Mouse (Mus musculus) activated CD4-positive, CD25-positive, alpha-beta regulatory T cell, adult 4 months (primary cell): Measurements from ENCODE around the gene Gpr65. TPM values are rescaled to one million over a fixed set of nuclear protein-coding genes. Genes with fewer than 3 reads are reported as not detected.
"Not testable (repeated sequence)": the region's sequence is repeated elsewhere in the genome, so short reads cannot be mapped to it uniquely, and the experiment has no call there.

Source experiments
- ATAC-seq: one replicate; pipeline ENCODE4 v1.8.0; 2017
- polyA plus RNA-seq, 2 experiments: library from polyadenylated mRNA; unstranded; fragments of 100-300 nt; shearing (Covaris generic); gene quantifications; one replicate each; pipeline ENCODE4 v1.2.1; 2017

Gpr65 gene
- polyA plus RNA-seq, result 10 to 100 TPM; 46.6 to 48.4 TPM

DNA sequence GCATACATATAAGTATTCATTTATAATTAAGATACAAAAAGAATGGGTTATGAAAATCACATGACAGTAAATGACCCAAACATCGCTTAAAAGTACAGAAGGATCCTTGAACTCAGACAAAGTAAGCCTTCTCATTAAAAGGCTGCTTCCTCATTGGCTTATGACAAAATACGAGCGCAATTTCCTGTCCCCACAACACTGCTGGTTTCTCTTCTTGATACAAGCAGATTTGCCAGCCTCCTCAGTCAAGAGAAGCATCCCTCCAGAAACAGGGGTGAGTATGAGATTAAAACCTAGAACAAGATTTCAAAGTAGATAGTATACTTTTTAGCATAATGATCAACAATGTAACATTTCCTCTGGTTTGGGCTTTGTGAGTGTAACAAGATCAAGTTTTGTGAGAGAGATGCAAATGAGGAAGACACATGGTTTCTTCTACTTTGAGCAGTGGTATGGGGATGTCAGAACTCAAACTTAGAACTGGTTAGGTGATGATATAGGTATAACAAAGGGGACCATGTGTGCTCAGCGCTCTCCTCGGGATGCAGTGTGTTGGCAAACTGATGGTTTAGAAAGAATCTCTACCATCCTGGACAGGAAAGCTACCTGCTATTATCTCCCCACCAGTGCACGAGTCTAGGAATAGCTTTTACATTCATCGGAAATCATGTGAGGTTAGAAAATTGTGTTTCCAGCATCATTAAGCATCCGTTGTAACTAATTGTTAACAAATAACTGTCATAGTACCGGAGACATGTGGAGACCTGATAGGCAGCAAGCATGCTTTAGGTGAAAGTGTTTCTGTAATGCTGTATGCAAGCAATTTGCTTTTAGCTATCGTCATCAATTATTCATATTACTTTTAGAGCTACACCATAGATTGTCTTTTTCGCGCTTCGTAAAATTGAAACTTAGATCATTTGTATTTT, at the start of gene Gpr65:
Gene Gpr65, plus strand, starts transcription at position 195 of the 929 bp plus-strand sequence.
- ATAC-seq, result peak; percentile 56

DNA sequence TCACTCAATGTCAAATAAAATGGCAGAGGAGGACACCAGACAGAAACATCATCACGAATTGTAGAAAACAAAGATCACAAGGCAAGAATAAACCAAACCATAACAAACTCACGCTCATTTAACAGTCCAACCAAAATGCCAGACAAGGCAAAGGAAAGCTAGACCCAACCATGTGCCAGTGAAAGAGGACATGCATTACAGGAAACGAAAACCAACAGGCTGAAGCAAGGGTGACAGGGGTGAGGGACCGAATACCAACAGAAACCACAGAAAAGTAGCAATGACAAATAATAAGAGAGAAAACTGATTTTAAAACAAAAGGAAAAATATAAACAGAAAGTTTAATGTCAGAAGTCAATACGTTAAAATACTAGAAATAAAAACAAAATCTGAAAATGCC, 45.1 kb upstream of the Gpr65 start:
- no peak for ATAC-seq

DNA sequence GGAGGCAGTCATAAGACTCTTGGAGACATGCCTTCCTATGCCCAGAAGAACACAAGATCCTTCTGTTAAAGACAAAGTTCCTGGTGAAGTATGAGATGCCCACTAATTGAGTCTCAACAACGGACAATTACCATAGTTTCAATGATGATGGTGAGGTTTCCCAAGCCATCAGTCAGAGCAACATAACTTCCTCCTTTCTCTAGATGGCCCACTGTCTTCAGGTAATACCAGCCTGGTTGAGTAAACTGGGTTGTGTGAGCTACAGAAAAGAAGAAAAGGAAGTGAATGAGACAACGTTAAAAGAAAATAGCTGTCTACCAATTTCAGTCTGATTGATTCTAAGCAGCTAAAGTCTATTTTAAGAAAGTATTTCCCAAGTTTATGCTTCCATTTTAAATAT, 41.4 kb upstream of the Gpr65 start:
- ATAC-seq, result no peak

DNA sequence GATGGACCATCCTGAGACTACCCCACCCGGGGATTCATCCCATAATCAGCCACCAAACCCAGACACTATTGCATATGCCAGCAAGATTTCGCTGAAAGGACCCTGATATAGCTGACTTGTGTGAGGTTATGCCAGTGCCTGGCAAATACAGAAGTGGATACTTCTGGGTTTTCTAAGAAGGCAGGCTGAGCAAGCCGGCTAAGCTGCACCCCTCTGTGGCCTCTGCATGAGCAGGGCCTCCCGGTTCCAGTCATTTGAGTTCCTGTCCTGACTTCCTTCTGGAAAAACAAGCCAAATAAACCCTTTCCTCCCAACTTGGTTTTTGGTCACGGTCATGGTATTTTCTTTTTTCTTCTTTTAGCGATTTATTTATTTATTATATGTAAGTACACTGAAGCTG, 30.0 kb upstream of the Gpr65 start:
- not testable (repeated sequence) for ATAC-seq

DNA sequence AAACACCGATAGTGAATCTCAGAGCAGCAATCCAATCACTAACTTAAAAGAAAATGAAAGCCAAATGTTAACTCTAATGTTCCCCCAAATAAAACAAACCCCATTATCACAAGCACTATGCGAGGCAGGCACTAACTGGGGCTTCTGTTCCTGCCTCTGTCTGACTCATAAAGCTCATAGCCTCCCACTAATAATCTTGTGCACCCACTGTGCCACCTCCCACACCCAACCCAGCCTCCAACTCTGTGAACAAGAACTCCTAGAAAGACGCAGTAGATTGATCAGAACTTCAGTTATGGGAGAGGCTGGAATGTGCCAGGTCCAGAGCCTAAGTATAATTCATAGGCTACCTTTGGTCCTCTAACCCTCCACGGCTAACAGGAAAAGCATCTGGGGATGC, 24.3 kb upstream of the Gpr65 start:
- no peak for ATAC-seq

DNA sequence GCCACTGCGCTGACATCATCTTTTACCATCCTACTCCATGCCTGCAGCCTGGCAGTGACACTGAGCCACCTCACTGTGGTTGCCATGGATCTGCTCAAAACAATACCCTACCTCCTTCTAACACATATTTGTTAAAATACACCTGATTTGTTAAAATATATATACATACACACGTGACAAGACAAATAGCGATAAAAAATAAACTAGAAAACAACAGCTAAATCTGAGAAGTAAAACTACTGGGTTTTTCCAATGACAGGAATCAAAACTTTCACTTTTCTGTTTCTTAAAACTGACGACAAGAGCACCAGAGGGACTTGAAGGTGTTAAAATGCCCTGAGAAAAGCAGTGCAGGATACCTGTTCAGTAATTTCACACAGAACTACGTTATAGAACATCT, 23.6 kb upstream of the Gpr65 start:
- ATAC-seq, result no peak

DNA sequence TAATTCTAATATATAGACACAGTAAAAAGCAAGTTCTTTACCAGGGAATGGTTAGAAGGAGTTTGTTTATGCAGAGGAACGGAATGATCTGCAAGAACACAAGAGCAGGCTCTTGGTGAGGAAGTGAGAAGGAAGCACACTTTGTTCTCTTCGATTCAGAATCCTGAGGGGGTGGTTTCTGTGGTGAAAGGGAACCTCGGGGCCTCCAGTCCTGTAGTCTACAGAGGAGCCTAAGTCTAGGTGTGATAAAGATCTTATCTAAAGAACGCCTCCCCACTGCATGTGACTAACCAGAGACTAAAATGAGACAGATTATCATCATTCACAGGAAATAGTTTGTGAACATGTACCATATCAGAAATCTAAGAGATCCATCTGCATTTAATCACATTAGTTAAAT, 21.6 kb upstream of the Gpr65 start:
- peak; percentile 97 for ATAC-seq

DNA sequence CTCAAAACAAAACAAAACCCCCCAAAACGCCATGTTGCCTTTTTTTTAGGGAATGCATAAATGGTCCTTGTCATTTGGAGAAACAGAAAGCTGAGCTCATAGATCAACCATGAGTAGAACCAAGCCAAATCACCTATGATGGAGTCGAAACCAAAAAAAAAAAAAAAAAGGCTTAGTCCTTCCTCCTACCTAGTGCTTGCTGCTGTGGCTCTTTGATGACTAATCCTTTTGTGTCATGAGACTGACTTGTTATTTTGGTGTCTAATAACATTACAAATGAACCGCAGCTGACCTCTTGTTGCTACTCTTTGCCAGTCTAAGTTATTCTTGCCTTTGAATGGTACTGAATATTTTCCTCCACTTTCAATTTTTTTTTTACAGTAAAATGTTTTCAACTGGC, 18.8 kb upstream of the Gpr65 start:
- ATAC-seq, result no peak

DNA sequence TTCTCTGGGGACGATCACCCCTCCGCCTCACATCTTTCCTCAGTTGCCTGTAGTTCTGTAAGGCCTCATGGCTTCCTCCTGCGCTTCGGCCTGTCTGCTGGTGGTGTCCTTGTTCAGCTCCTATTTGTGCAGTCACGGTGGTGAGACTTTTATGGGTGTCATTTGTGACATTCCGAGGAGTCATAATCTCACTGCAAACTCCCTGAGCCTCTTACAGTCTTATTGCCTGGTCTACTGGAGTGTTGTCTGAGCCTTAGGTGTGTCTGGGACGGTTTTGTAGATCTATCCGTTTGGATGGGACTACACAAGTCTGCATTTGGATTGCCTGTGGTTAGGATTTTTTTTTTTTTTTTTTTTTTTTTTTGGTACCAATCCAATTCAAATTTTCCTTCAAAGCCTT, 18.1 kb upstream of the Gpr65 start:
- no peak for ATAC-seq

DNA sequence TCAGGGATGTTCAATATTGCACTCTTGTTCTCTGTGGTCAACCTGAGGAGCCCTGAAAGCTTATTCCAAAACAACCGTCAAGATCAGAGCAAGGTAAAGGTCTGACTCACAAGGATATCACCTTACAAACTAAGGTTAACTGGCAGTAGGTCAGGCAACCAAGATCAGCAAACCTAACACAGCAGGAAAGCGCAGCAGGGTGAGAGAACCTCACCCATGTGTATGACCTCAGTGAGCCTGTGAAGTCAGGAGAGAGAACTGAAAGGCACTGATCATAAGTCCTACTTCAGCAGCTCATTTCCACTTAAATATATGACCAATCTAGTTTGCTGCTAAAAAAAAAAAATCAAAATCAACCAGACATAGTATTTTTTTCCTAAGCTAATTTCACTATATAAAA, 16.0 kb upstream of the Gpr65 start:
- no peak for ATAC-seq

DNA sequence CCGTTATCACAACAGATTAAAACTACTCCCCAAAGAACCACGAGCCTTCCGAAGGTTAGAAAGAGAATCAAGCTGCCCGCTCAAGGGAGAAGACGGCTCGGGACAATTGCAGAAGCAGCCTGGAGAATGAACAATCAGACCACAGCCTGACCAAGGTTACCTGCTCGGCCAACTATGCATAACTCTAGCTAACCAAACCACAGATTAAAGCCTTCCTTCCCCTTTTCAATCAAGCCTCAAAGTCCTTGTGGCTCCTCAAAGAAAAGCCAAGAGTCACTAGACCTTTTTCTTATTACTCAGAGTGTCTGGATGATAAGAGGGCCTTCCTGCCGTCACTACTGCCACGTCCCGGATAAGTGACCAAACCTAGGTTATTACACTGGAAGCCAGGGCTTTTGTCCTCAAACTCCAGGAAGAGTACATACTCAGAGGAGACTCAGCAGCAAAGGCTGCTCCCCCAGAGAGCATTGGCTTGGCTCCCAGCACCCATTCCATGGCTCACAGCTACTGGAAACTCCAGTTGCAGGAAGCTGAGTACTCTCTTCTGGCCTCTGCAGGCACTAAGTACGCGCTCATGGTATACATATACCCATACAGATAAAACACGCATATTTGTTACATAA, 13.0 kb upstream of the Gpr65 start:
- no peak for ATAC-seq

DNA sequence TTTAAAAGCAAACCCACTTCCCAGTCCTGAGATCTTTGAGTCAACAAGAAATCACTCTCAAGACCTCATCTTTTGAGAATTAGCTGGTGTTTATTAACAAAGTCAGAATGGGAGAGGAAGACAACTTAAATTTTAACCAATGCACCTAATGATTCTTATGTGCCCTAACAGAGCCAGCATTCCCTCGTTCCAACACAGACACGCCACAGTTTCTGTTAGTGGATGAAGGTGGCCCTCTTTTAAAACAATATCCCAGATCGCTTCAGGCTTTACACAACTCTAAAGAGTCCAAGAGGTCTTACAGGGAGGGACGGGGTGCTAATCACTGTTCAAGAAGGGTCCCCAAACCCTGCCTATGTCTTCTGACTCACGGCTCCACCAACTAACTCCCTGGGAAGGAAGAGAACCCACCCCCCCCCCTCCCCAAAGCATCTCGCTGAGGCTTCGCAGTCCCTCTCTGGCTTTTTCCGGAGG, 10.0 kb upstream of the Gpr65 start:
- no peak for ATAC-seq

DNA sequence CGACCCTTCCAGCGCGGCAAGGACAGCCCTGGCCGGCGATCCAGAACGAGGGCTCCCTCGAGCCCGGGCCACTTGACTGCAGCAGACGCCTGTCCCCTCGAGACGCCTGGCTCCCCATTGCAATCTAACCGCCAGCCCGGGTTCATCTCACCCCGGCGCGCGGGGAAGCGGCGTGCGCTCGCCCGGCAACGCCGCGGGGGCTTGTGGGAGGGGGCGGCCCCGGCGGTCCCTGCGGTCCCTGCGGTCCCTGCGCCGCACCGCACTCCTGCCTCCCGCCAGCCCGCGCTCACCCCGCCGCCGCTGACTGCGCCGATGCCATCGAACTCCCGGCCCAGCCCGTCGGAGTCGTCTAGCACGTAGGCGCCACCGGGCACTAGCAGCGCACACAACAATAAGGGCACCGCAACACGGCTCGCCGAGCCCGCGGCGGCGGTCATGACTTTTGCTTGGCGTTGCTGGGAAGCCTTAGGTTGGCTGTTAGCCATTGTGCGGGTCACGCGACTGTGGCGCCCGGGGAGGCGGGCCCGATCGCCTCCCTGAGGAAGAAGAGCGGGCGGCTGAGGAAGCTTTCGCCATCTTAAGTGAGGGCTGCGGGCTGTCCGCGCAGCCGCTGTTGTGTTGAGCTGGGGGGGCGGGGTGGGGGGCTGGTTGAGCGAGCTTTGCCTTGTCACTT, 9.5 kb upstream of the Gpr65 start, which contains the start of gene Galc:
Gene Galc, minus strand, starts transcription at position 615 of the 673 bp plus-strand sequence.
- peak; percentile 78 for ATAC-seq

DNA sequence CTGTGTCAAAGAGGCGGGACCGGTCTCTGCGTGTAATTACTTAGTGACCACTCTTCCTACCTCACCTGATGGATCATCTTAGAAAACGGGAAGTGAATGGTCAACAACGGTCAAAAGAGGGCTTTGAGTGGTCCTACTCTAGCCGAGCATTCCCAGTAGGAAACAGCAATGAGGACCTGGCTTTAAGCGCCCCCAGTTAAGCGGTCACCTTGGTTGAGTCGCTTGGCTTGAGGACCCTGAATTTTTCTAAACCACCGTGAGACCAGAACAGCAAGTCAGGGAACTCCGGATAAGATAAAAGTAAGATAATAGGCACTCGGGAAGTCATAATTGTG, 8.9 kb upstream of the Gpr65 start:
- no peak for ATAC-seq

DNA sequence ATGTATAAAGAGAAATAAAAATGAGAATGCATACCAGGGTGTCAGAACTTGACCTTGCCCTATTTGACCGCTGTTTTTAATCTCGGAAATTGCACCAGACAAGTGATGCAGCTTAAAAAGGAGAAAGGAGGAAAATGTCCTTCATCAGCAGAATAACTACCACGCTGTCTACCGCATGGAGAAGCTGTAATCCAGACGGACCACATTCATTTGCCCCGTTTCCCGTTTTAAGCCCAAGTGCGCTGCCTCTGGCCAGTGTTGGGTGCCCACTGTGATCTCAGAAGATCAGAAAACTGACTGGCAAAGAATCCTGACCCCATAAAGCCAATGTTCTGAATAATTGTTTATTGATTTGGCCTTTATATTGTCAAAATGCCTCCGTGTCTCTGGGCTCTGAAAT, 2.7 kb upstream of the Gpr65 start:
- ATAC-seq, result no peak

DNA sequence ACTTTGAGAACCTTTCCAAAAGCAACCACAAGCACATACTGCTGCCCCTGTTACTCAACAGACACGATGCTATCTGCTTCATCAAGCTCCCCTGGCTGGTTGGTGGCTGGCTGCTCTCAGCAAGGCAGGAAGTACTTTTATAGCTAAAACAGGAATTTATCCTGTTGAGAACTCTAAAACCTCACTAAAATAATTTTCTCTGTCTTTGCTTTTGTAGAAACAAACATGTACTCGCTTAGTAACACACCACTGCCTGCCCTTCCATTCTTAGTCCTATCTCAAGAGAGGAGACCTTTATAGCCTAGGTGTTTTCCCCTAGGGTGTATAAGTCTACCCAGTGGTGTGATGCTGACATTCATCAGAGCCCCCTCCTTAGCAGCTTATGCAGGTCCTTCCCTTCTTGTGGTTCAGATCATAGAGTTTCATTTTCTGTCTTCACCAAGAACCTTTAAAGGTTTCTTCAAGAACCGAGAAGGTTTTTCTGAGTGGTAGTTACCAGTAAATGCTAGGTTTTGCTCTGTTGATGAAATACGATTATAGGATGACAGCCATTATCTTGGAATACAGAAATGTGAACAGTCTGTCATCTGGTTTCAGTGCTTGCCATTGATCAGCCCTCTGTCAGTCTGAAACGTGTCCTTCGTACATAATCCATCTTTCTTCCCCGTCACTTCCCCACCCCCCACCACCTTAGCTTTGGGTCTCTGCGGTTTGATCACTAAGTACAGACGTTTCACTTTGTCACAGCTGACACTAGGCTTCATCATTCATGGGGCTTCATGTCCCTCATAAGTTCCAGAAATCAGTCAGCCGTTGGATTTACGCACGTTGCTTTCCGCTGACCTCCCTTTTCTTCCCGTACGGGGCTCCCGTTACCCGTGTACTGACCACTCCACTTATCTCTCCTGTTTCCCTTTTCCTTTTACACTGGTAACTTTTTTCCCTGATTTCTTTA, 1.6 kb downstream of the Gpr65 start:
- peak; percentile 70 for ATAC-seq

DNA sequence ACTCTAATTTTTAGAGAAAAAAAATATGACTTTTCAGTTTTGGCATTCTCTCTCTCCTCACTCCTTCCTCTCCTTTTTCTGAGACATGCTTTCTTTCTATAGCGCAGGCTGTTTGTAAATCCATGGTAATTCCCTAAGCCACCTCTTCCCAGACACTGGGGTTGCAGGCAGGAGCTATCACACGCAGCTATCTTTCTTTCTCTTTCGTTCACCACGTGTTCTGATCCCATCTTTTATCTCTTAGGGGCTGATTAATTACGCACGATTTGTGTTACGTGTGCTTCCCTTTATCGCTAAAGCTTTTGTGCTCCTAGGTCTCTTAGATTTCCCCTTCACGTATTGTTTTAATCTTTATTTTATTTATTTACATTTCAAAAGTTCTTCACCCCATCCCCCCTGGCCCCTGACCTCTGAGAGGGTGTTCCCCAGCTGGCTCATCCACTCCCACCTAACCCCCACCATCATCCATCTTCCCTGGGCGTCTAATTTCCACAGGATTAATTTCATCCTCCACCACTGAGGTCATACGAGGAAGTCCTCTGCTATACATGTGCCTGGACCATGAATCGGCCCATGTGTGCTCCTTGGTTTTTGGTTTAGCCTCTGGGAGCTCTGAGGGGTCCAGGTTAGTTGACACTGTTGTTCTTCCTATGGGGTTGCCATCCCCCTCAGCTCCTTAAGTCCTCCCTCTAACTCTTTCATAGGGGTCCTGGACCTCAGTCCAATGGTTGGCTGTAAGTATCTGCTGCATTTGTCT, 2.6 kb downstream of the Gpr65 start:
- ATAC-seq, result no peak

DNA sequence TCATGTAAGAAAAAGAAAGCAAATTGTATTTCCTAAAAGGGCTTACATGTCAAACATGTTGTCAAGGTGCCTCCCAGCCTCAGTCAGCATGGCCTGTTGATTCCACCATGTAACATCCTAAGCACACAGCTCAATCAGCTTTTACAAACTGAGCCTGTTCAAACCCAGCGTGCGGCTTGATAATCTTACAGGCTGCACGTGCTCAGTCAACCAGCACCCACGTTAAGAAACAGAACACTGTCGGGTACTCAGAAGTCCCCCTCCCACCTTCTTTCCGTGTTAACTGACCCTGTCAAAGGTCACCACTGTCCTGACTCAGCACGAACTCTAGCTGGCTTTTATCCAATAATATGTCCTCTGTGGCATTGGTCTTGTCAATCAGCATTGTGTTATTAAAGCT, 4.0 kb downstream of the Gpr65 start:
- ATAC-seq, result no peak

DNA sequence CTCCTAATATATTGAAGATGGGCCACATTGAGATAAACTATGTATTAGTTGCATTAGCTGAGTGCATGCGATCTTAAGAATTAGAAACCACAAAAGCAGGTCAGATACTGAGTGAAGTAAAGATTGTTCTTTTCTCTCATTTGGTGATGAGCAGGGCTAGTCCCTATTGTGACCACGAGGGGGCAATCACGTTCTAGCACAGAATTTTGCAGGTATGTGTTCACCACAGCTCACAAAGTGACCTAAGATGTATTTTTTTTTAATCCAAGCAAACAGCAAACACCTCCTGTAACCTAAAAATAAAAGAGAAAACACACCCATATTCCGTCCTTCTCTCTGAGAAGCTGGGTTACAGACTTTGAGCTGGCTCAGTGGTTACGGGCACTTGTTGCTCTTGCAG, 12.1 kb downstream of the Gpr65 start:
- ATAC-seq, result peak; percentile 81

DNA sequence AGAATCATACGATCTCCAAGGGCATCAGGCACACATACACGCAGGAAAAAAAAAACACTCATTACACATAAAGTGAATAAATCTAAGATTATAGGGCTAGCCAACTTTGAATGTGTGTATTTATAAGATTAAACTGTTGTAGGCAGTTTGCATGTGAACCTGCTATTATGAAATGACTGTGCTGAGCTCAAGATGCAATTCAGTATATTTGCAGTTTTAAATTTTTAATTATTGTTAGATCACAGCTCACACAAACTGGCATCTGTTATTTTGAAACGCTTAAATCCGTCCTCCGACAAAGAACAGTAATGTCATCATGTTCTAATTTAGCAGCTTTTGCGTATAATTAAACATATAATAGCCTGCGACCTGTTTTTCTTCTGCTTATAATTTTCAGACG, 12.6 kb downstream of the Gpr65 start:
- no peak for ATAC-seq

DNA sequence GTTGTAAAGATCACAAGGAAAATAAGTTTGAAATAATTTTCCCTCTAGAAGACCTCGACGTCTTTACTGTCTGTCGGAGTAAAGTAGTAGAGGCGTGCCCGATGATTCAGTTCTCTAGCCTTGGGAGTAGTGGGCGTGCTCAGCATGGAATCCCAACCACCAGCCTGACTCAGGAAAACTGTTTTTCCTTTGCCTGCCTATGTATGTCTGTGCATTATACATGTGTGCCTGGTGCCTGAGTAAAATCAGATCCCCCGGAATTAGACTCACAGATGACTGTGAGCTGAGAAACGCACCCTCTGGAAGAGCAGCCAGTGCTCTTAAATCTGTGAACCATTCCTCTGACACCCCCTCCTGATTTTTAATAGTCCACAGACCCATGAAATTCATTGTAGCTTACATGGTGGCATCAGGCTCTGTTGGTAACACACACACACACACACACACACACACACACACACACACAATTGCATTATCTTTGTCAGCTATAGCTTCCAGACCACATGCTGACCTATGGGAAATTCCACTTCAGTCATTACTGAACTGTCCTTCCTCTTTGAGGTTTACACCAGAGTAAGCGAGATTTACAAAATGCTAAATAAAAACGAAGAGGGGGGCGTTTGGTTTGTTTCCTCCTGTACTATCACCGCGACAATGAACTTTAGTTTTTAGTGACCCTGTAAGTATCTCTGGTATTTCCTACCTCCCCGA, 14.5 kb downstream of the Gpr65 start:
- ATAC-seq, result peak; percentile 36
